Mouse (Mus musculus) cerebellum, postnatal 25 days (tissue): ENCODE results near the gene Naa40.

Source experiments
- DNase-seq, 2 experiments: peaks; one replicate each; pipeline ENCODE4 v3.0.0; 2021; ENCODE audit warnings: mixed read lengths in 2 of 2

The Naa40 gene

GRCm38 (mm10) chr19:7214484-7214883 is 26.5 kb downstream of the Naa40 start:
- DNase-seq = peak; percentile 54 to 72

DNA sequence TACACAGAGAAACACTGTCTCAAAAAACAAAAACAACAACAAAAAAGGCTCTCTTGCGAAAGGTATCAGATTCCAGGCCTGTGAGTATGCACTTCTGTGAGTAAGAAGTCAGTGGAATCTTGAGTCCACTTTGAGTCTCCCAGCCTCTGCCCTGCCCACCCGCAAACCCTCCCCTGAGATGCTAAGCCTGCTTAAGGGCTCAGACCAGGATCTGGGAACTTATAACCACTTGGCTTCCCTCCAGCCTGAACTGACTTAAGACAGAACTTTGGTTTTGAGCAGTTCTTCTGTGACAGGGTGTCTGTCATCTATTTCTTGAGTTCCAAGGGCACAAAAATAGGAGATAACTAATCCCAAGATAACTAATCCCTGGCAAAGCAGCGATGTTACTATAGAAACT is 28.0 kb downstream of the Naa40 start:
- no peak for DNase-seq

- DNase-seq = no peak
These were observed 28.8 kb downstream of the Naa40 start for GRCm38 (mm10) chr19:7212216-7212615.

GRCm38 (mm10) chr19:7209907-7210646 is 30.9 kb downstream of the Naa40 start:
- no peak for DNase-seq

GRCm38 (mm10) chr19:7205753-7206736 is 34.9 kb downstream of the Naa40 start, which contains the start of gene Otub1:
TSS of gene Otub1 (minus strand) at chr19:7206316.
- peak; percentile 91 to 92 for DNase-seq

- DNase-seq = no peak
These were observed 35.7 kb downstream of the Naa40 start for GRCm38 (mm10) chr19:7205326-7205725.

- no peak for DNase-seq
These were observed 36.1 kb downstream of the Naa40 start for GRCm38 (mm10) chr19:7204898-7205297.

DNA sequence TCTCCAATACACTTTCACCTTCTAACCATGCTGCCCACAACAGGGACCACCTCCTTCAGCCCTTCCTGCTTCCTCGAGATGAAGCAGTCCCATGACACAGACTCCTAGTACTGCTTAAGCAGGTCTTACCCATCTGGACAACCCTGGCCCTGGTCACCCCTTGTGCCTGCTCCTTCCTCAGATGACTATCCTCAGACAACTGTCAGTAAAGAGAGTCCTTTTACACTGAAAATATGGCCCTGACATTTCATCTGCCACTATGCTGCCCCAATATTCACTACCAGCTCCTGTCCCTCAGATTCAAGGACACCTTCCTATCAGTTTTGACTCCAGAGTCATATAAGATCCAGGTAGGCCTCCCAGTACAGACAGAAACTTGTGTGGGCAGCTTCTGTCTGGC is 40.6 kb downstream of the Naa40 start:
- DNase-seq = no peak

GRCm38 (mm10) chr19:7199089-7199488 is 41.9 kb downstream of the Naa40 start:
- no peak for DNase-seq

GRCm38 (mm10) chr19:7197445-7197844 is 43.5 kb downstream of the Naa40 start:
- DNase-seq = peak in 1 of 2 experiments; percentile 36

DNA sequence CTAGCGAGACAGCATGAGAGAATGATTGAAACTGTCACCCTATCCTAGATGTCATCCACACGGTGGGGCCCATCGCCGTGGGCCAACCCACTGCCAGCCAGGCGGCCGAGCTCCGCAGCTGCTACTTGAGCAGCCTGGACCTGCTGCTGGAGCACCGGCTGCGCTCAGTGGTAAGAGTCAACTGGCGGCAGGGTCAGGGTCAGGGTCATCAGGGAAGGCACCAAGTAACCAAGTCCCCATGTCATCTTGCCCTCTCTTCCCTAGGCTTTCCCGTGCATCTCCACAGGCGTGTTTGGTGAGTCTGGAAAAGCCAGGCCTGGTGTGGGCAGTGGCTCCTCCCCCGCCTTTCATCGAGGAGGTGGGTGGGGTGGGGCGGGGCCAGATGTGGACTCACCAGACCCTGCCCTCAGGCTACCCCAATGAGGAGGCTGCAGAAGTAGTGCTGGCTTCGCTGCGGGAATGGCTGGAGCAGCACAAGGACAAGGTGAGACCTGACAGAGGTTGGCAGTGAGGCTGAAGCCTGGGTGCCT is 44.2 kb downstream of the Naa40 start:
- DNase-seq = peak in 1 of 2 experiments; percentile 38

DNA sequence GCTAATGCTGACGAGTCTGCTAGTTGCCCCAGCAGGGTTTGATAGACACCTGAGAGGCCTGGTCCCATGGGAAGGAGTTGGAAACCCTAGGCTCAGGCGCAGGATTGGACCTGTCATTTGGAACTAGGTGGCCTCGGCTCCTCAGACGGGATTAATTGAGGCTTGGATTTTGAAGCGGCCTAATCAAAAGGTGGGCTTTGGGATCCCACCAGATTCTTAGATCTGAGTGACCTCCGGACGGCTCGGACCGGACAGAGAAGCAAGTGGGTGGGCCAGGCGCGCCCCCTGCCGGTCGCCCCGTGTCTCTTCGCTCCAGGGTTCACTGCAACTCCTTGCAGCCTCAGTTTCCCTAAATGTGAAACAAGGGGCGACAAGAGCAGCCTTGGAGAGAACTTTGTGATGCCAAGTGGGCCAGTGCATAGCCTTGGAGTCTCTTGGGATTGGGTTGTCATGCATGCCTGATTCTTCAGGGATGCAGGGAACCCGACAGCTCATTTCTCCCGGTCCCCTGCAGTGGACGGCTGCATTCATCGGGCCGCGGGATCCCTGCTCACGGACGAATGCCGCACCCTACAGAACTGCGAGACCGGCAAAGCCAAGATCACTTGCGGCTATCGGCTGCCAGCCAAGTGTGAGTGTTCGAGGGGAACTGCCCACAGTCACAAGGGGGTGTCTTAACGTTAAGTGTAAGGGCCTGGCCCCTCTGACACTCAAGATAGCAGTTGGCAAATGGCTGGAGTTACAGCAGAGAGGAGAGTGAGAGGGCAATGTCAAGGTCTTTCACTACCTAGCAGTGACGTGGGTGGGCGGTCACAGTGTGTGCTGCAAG is 44.9 kb downstream of the Naa40 start:
- peak; percentile 84 to 87 for DNase-seq

DNA sequence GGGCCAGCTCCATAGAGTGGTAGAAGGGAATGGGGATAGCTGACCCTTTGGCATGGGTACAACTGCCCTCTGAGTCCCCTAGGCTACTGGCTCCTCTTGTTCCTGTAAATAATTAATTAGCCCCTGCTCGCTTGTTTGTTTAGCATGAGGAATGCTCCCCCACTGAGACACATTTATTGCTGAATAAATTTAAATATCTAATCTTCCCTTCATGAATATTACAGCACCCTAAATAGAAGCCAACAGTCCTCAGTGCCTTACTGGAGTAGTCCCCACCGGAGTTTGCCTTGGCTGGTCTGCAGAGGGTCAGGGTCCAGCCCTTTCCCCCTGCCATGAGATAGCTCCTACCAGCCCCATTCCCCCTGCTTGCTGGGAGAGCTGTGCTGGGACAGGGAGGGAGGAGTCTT is 48.4 kb downstream of the Naa40 start:
- no peak for DNase-seq

DNA sequence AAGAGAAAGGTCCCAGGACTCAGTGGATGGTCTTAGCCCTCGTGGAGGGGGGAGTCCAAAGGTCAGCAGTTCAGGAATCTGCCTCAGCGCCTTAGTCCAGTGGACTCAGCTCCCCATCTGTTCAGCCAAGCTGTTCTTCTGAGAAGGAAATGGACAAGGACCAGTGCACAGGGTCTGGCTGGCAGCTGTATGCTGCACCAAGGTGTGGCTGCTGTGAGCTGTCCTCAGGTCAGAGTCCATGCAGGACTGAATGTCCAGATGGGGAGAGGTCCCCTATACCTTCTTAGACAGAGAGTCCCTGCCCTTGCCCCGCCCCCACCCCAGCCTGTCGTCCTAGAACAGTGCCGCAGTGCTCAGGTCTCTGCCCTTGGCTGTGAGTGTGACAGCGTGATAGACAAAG is 49.3 kb downstream of the Naa40 start:
- no peak for DNase-seq

DNA sequence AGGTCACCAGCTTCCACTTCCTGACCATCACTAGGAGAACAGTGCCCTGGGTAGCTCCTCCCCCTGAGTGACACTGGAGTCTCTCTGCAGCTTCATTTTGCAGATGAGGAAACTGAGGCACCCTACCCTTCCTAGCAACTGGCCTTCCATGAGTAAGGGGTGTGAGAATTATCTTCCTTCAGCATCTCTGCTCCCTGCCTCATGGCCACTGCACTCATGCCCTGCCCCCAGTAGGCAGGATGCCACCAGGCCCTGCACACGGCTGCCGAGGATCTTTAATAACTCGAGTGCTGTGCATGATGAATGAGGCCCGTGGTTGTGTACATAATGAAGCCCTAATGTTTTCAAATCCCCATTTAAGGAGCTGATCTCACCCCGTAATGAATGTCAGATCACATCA is 50.0 kb downstream of the Naa40 start:
- DNase-seq = no peak

DNA sequence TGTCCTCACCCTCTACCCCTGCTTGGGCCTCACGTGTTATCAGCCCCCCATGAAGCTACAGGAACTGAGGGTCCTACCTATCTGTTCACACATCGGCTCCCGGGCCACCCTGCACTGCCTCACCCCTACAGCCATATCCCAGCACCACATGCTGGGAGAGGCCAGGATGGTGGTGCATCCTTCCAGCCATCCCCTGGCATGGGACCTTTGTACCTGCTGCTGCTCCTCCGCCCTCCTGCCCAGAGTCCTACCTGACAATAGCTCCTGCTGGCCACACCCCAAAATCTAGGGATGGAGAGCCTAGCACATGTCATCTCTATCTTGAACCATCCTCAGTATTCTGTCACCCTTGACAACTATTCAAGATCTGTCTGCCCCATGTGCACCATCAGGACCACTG is 52.0 kb downstream of the Naa40 start:
- no peak for DNase-seq

- DNase-seq = no peak
These were observed 53.8 kb downstream of the Naa40 start for GRCm38 (mm10) chr19:7187157-7187556.

- no peak for DNase-seq
These were observed 55.2 kb downstream of the Naa40 start for GRCm38 (mm10) chr19:7185715-7186291.

DNA sequence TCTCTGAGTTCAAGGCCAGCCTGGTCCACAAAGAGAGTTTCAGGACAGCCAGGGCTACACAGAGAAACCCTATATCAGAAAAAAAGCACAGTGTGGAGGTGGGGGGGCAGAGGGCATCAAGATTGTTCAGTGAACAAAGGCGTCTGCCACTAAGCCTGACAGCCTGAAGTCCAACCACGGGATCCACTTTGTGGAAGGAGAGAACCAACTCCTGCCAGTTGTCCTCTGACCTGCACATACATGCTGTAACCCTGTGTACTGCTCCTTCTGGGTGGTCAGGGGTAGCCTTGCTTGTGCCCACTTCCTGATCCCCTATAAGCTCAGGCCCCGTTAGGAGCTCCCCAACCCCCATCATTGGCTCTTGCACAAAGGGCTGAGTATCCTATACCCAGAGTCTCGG is 55.9 kb downstream of the Naa40 start:
- DNase-seq = no peak

DNA sequence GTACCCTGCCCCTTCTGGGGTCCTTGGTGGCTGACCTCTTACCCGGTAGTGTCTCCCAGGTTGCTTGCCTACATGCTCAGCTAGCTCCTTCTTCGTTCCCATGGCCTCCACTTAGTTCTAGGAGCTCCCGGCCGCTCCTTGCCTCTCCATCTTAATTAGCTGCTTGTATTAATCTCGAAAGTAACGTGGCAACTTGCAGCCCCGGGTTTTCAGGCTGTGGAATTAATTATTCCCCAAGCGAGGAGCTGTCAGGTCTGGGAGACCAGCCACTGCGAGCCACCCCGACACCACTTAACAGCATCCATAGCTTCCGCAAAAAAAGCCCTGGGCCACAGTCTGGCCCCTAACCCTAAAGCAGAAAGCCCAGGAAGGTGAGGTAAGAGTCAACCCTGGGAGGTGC is 57.6 kb downstream of the Naa40 start:
- no peak for DNase-seq

- DNase-seq = peak; percentile 78 to 86
These were observed 58.6 kb downstream of the Naa40 start for GRCm38 (mm10) chr19:7182273-7182949.

DNA sequence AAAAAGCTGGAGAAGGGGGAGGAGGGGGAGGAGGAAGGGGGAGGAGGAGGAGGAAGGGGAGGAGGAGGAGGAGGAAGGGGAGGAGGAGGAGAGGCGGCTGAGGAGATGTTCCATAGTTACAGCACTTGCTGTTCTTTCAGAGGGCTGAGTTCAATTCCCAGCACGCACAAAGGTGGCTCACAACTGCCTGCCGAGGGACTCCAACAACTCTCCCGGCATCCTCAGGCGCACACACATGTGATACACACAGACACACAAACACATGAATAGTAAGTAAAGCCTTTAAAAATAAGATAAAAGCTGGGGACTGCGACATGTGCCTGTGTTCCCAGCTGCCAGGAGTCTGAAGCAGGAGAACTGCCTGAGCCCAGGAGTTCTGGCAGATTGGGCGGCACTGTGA is 59.5 kb downstream of the Naa40 start:
- no peak for DNase-seq
